16 mouse cellular contexts compared by ENCODE assay signal in the genomic region with DNA sequence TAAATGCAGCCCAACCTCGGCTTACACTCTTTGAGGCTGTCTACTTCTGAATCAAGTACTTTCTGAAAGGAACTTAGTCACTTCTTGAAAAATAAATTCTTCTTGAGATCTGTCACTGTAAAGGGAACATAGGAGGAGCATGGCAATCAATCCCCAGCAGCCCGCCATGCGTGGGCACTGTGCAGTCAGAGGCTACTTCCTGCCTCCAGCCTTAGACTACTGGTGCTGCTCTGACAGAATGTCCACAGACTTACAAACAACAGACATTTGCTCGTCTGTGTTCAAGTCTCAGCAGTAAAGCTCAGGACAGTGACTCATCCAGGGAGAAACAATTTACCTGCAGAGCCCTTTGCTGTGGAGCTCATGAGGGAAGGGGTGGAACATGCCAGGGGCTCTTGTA. TPM values are rescaled to one million over a fixed set of nuclear protein-coding genes. Genes with fewer than 3 reads are reported as not detected.
DNase-seq lines count a peak whose midpoint lies in the region; ATAC-seq lines count a peak whose summit lies in the region.
"Had no signal": no experiment of that assay in that cellular context is flagged by ENCODE, and none has a peak within 500 bp of the region (broad histone marks: within the 10 kb centered on the region; RNA-seq: fewer than 3 reads in every experiment).

No protein-coding gene starts in this region.

- intact Hi-C loops in gastrocnemius, postnatal 36 days (cut with DNase I), result no loop called here

- peak; percentile 81 for ATAC-seq in CD4-positive, CD25-positive, alpha-beta regulatory T cell, adult 4 months
- peak; percentile 35 for ATAC-seq in megakaryocyte progenitor cell, adult 5-6 weeks (replicated peaks; ENCODE audit: poor library complexity)
- ATAC-seq: forebrain, embryonic 16.5 days had no signal

- peak; percentile 24 for DNase-seq in CD4-positive helper T cell, adult 2 months (ENCODE audit: low read depth, low spot score)
- peak; percentile 55 for DNase-seq in induced T-regulatory cell, adult 2 months (ENCODE audit: low read depth)
- no peak for DNase-seq in neural tube, embryonic 10.5 days (ENCODE audit: extremely low spot score, low spot score)
- DNase-seq in cerebellum, adult 8-10 months, result no peak
- no peak for DNase-seq in gastrocnemius, postnatal 36 days
- DNase-seq: adrenal gland, postnatal 14 days; cerebellum, adult 18-20 months; heart, postnatal 10 days; kidney, adult 18-20 months; kidney, postnatal 25 days; midbrain, embryonic 14.5 days; right cerebral cortex, adult 18-20 months; spleen, adult 18-20 months had no signal

RNA-seq across cellular contexts. Expression of gene Arid2, which starts 10.3 kb away (rescaled TPM):
- 10 to 100 TPM; 17.9 to 21.0 TPM for polyA plus RNA-seq in CD4-positive, CD25-positive, alpha-beta regulatory T cell, adult 4 months (2017; shearing (Covaris generic))
- 64.1 and 66.2 TPM in 2 replicates for total RNA-seq in megakaryocyte progenitor cell, adult 5-6 weeks (2015)
- total RNA-seq in megakaryocyte progenitor cell, adult 5-6 weeks (2017), result 35.7 and 36.1 TPM in 2 replicates
- 10 to 100 TPM; 11.0 to 13.1 TPM for total RNA-seq in gastrocnemius, postnatal 36 days (2021)

Comparison
In these comparisons a context has a peak if more than half of its experiments do, and no peak if none do; other contexts are left out.
1. DNase-seq: peak in CD4-positive helper T cell, adult 2 months (single experiment) and induced T-regulatory cell, adult 2 months (single experiment); none in neural tube, embryonic 10.5 days (single experiment), cerebellum, adult 8-10 months (single experiment) and gastrocnemius, postnatal 36 days (0 of 2).